Mouse (Mus musculus): Measurements from ENCODE around the gene Ugt2a2. TPM values are rescaled to one million over a fixed set of nuclear protein-coding genes. Genes with fewer than 3 reads are reported as not detected.
"Not testable (repeated sequence)": the region's sequence is repeated elsewhere in the genome, so short reads cannot be mapped to it uniquely, and the experiment has no call there.

The Ugt2a2 gene
- polyA plus RNA-seq, 2 experiments = not detected

GRCm38 (mm10) chr5:87456216-87456850 is 25.7 kb downstream of the Ugt2a2 start:
- 70% methylated on average over 3 of the region's 3 CpGs for WGBS (ENCODE audit: insufficient replicate concordance)
- H3K27ac ChIP-seq = no peak overlapping the region
- H3K4me2 ChIP-seq (ENCODE audit: low read depth) = no peak overlapping the region
- H3K4me3 ChIP-seq (ENCODE audit: insufficient read depth in 1 of 2, low read depth in 2 of 2, low read length in 2 of 2) = no peak overlapping the region
- no peaks in the 10 kb centered on the region for H3K9me3 ChIP-seq (ENCODE audit: control insufficient read depth, low read length)
- no peaks in the 10 kb centered on the region for H3K36me3 ChIP-seq (replicated peaks; ENCODE audit: control insufficient read depth, insufficient read depth, low read depth)
- TF ChIP-seq CTCF (IDR thresholded peaks at IDR 0.05; ENCODE audit: low read depth) (no peak), EP300 (IDR thresholded peaks at IDR 0.05; ENCODE audit: low read depth) (no peak)
- no peaks in the 10 kb centered on the region for H3K27me3 ChIP-seq (ENCODE audit: control insufficient read depth, insufficient read depth, low read length)
- H3K9ac ChIP-seq (replicated peaks) = no peak overlapping the region
- no peak for ATAC-seq (ENCODE audit: insufficient read depth)
- no peaks in the 10 kb centered on the region for H3K4me1 ChIP-seq (replicated peaks; ENCODE audit: control insufficient read depth in 2 of 2, insufficient read depth in 2 of 2, low read length in 1 of 2)
- DNase-seq (ENCODE audit: low read depth in 3 of 3, low spot score in 3 of 3) = no peak

- ATAC-seq (ENCODE audit: insufficient read depth) = no peak
- no peak overlapping the region for H3K27ac ChIP-seq
These were observed 26.5 kb downstream of the Ugt2a2 start for GRCm38 (mm10) chr5:87455519-87455918.

GRCm38 (mm10) chr5:87452514-87452913 is 29.5 kb downstream of the Ugt2a2 start:
- not testable (repeated sequence) for H3K4me2 ChIP-seq (ENCODE audit: low read depth); H3K27ac ChIP-seq; H3K4me1 ChIP-seq (replicated peaks; ENCODE audit: control insufficient read depth in 2 of 2, insufficient read depth in 2 of 2, low read length in 1 of 2); H3K9ac ChIP-seq (replicated peaks); H3K4me3 ChIP-seq (ENCODE audit: insufficient read depth in 1 of 2, low read depth in 2 of 2, low read length in 2 of 2); DNase-seq (ENCODE audit: low read depth in 3 of 3, low spot score in 3 of 3); H3K27me3 ChIP-seq (ENCODE audit: control insufficient read depth, insufficient read depth, low read length); ATAC-seq (ENCODE audit: insufficient read depth); H3K36me3 ChIP-seq (replicated peaks; ENCODE audit: control insufficient read depth, insufficient read depth, low read depth); H3K9me3 ChIP-seq (ENCODE audit: control insufficient read depth, low read length)
- WGBS (ENCODE audit: insufficient replicate concordance) = 72% methylated on average over 4 of the region's 5 CpGs

More at GRCm38 (mm10) chr5:87455519-87455918, 26.5 kb downstream of the Ugt2a2 start:
- Histone ChIP-seq H3K4me2 (ENCODE audit: low read depth) (no peak overlapping the region), H3K4me1 (replicated peaks; ENCODE audit: control insufficient read depth in 2 of 2, insufficient read depth in 2 of 2, low read length in 1 of 2) (no peaks in the 10 kb centered on the region), H3K36me3 (replicated peaks; ENCODE audit: control insufficient read depth, insufficient read depth, low read depth) (no peaks in the 10 kb centered on the region), H3K9ac (replicated peaks) (no peak overlapping the region), H3K9me3 (ENCODE audit: control insufficient read depth, low read length) (no peaks in the 10 kb centered on the region), H3K27me3 (ENCODE audit: control insufficient read depth, insufficient read depth, low read length) (no peaks in the 10 kb centered on the region), H3K4me3 (ENCODE audit: insufficient read depth in 1 of 2, low read depth in 2 of 2, low read length in 2 of 2) (no peak overlapping the region)
- TF ChIP-seq EP300 (IDR thresholded peaks at IDR 0.05; ENCODE audit: low read depth) (no peak), CTCF (IDR thresholded peaks at IDR 0.05; ENCODE audit: low read depth) (no peak)
- no peak for DNase-seq (ENCODE audit: low read depth in 3 of 3, low spot score in 3 of 3)

DNA sequence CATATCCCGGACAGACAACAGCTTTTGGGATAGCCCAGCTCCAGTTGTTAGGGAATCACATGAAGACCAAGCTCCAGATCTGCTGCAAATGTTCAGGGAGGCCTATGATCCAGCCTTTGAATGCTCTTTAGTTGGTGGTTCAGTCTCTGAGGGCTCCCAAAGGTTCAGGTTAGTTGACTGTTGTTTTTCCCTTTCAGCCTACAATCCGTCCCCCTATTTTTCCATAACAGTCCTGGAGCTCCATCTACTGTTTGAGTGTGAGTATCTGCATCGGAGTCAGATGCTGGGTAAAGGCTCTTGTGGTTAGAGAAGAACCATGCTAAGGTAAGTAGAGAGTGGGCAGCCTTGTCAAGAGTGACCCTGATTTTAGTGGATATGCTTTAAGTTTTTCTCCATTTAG is 45.8 kb downstream of the Ugt2a2 start:
- no peak for ATAC-seq (ENCODE audit: insufficient read depth)
- H3K36me3 ChIP-seq (replicated peaks; ENCODE audit: control insufficient read depth, insufficient read depth, low read depth) = no peaks in the 10 kb centered on the region
- DNase-seq (ENCODE audit: low read depth in 3 of 3, low spot score in 3 of 3) = no peak
- no peaks in the 10 kb centered on the region for H3K9me3 ChIP-seq (ENCODE audit: control insufficient read depth, low read length)
- H3K4me2 ChIP-seq (ENCODE audit: low read depth) = no peak overlapping the region
- 24% methylated on average over 3 of the region's 3 CpGs for WGBS (ENCODE audit: insufficient replicate concordance)
- no peak overlapping the region for H3K4me3 ChIP-seq (ENCODE audit: insufficient read depth in 1 of 2, low read depth in 2 of 2, low read length in 2 of 2)
- no peaks in the 10 kb centered on the region for H3K4me1 ChIP-seq (replicated peaks; ENCODE audit: control insufficient read depth in 2 of 2, insufficient read depth in 2 of 2, low read length in 1 of 2)
- H3K27me3 ChIP-seq (ENCODE audit: control insufficient read depth, insufficient read depth, low read length) = no peaks in the 10 kb centered on the region
- TF ChIP-seq CTCF (IDR thresholded peaks at IDR 0.05; ENCODE audit: low read depth) (peak; percentile 30; the same call in 1 of the 2 replicates), EP300 (IDR thresholded peaks at IDR 0.05; ENCODE audit: low read depth) (no peak)
- H3K9ac ChIP-seq (replicated peaks) = no peak overlapping the region
- no peak overlapping the region for H3K27ac ChIP-seq

GRCm38 (mm10) chr5:87425676-87426075 is 56.4 kb downstream of the Ugt2a2 start:
- no peak for ATAC-seq (ENCODE audit: insufficient read depth)
- H3K4me3 ChIP-seq (ENCODE audit: insufficient read depth in 1 of 2, low read depth in 2 of 2, low read length in 2 of 2) = no peak overlapping the region
- H3K9ac ChIP-seq (replicated peaks) = no peak overlapping the region
- H3K4me1 ChIP-seq (replicated peaks; ENCODE audit: control insufficient read depth in 2 of 2, insufficient read depth in 2 of 2, low read length in 1 of 2) = no peaks in the 10 kb centered on the region
- H3K9me3 ChIP-seq (ENCODE audit: control insufficient read depth, low read length) = no peaks in the 10 kb centered on the region
- DNase-seq (ENCODE audit: low read depth in 3 of 3, low spot score in 3 of 3) = no peak
- H3K27ac ChIP-seq = no peak overlapping the region
- TF ChIP-seq CTCF (IDR thresholded peaks at IDR 0.05; ENCODE audit: low read depth) (no peak), EP300 (IDR thresholded peaks at IDR 0.05; ENCODE audit: low read depth) (no peak)
- no peak overlapping the region for H3K4me2 ChIP-seq (ENCODE audit: low read depth)
- WGBS (ENCODE audit: insufficient replicate concordance) = 42% methylated on average over 3 of the region's 3 CpGs
- H3K36me3 ChIP-seq (replicated peaks; ENCODE audit: control insufficient read depth, insufficient read depth, low read depth) = no peaks in the 10 kb centered on the region
- H3K27me3 ChIP-seq (ENCODE audit: control insufficient read depth, insufficient read depth, low read length) = no peaks in the 10 kb centered on the region

- not testable (repeated sequence) for H3K9ac ChIP-seq (replicated peaks); H3K4me1 ChIP-seq (replicated peaks; ENCODE audit: control insufficient read depth in 2 of 2, insufficient read depth in 2 of 2, low read length in 1 of 2); H3K4me3 ChIP-seq (ENCODE audit: insufficient read depth in 1 of 2, low read depth in 2 of 2, low read length in 2 of 2); DNase-seq (ENCODE audit: low read depth in 3 of 3, low spot score in 3 of 3); ATAC-seq (ENCODE audit: insufficient read depth); H3K9me3 ChIP-seq (ENCODE audit: control insufficient read depth, low read length); H3K4me2 ChIP-seq (ENCODE audit: low read depth); H3K36me3 ChIP-seq (replicated peaks; ENCODE audit: control insufficient read depth, insufficient read depth, low read depth); H3K27ac ChIP-seq; H3K27me3 ChIP-seq (ENCODE audit: control insufficient read depth, insufficient read depth, low read length)
- 79% methylated on average over 1 of the region's 2 CpGs for WGBS (ENCODE audit: insufficient replicate concordance)
These were observed 58.0 kb downstream of the Ugt2a2 start, which contains the start of gene Ugt2b38 for GRCm38 (mm10) chr5:87424041-87424440. TSS of gene Ugt2b38 (minus strand) at chr5:87424203.

Data from liver, embryonic 14.5 days (tissue).